Mouse (Mus musculus) CH12.LX (cell line): ENCODE results near the gene Hist1h4k. TPM values are rescaled to one million over a fixed set of nuclear protein-coding genes. Genes with fewer than 3 reads are reported as not detected.

Experiments used
- DNase-seq: peaks from one replicate; pipeline ENCODE4 v3.0.0-alpha.2; 2013; ENCODE audit errors: extremely low read depth
- H3K27ac ChIP-seq: 2 replicates; pipeline ENCODE4 v1.5.1; 2012; ENCODE audit warnings: low read depth, mild to moderate bottlenecking, control low read depth, moderate library complexity; ENCODE audit not compliant: insufficient read depth
- H3K27me3 ChIP-seq: replicated peaks from 2 replicates; pipeline ENCODE3; 2012; ENCODE audit warnings: inconsistent platforms
- H3K36me3 ChIP-seq, 2 experiments: replicated peaks in 1 of 2; 2 replicates each; pipeline versions ENCODE3 to v1.6.1; 2012; ENCODE audit warnings: inconsistent platforms in 1 of 2, low read length in 1 of 2, mild to moderate bottlenecking in 1 of 2, mixed read lengths in 1 of 2, moderate library complexity in 1 of 2; ENCODE audit not compliant: control insufficient read depth in 1 of 2, insufficient read depth in 1 of 2
- H3K4me1 ChIP-seq, 2 experiments: 2 replicates each; pipeline ENCODE4 v1.6.1; 2012; ENCODE audit warnings: inconsistent platforms in 1 of 2, moderate library complexity in 1 of 2; ENCODE audit not compliant: insufficient read depth in 2 of 2, control insufficient read depth in 1 of 2
- H3K4me2 ChIP-seq: 2 replicates; pipeline ENCODE4 v1.6.1; 2012; ENCODE audit warnings: low read depth, mild to moderate bottlenecking, control low read depth; ENCODE audit not compliant: poor library complexity, insufficient read depth, severe bottlenecking
- H3K4me3 ChIP-seq, 3 experiments: fragments of 150-350 bp in 1 of 3; sonication (generic) in 1 of 3; replicated peaks in 1 of 3; 2 replicates each; pipeline versions ENCODE3 to v1.5.1; 2011 to 2012; ENCODE audit warnings: low read depth in 2 of 3, low read length in 2 of 3, mild to moderate bottlenecking in 2 of 3, moderate library complexity in 2 of 3, control low read depth in 1 of 3, improper control_type of control experiment in 1 of 3, inconsistent platforms in 1 of 3, mixed read lengths in 1 of 3; ENCODE audit not compliant: poor library complexity in 1 of 3
- H3K79me2 ChIP-seq: replicated peaks from 2 replicates; pipeline ENCODE4 v1.6.1; 2012; ENCODE audit warnings: mild to moderate bottlenecking, moderate library complexity; ENCODE audit not compliant: control insufficient read depth, poor library complexity, insufficient read depth, severe bottlenecking; ENCODE audit errors: extremely low read depth
- H3K9ac ChIP-seq: 2 replicates; pipeline ENCODE4 v1.6.1; 2012; ENCODE audit warnings: low read depth, mild to moderate bottlenecking, control low read depth, moderate library complexity; ENCODE audit not compliant: insufficient read depth
- H3K9me3 ChIP-seq: replicated peaks from 2 replicates; pipeline ENCODE3; 2012; ENCODE audit warnings: low read length, inconsistent platforms, mixed read lengths
- BHLHE40 ChIP-seq: IDR thresholded peaks from 2 replicates; pipeline ENCODE4 v1.6.1; 2011; ENCODE audit warnings: mild to moderate bottlenecking, low read depth, low read length, improper control_type of control experiment
- CHD1 ChIP-seq: IDR thresholded peaks from 2 replicates; pipeline ENCODE4 v1.6.1; 2012; ENCODE audit warnings: low read depth, low read length, improper control_type of control experiment, inconsistent platforms
- CHD2 ChIP-seq: IDR thresholded peaks from 2 replicates; pipeline ENCODE4 v1.6.1; 2011; ENCODE audit warnings: low read length, improper control_type of control experiment
- CTCF ChIP-seq, 2 experiments: IDR thresholded peaks in 1 of 2; conservative IDR thresholded peaks in 1 of 2; 2 replicates each; pipeline ENCODE4 v1.5.1; 2011 to 2012; ENCODE audit warnings: low read depth in 2 of 2, low read length in 2 of 2, improper control_type of control experiment in 1 of 2, inconsistent platforms in 1 of 2, mild to moderate bottlenecking in 1 of 2, moderate library complexity in 1 of 2
- ELF1 ChIP-seq: IDR thresholded peaks from 2 replicates; pipeline ENCODE4 v1.6.1; 2014; ENCODE audit warnings: low read depth, mild to moderate bottlenecking, inconsistent platforms, low read length, improper control_type of control experiment
- EP300 ChIP-seq: IDR thresholded peaks from 2 replicates; pipeline ENCODE4 v1.6.1; 2011; ENCODE audit warnings: low read length, improper control_type of control experiment
- ETS1 ChIP-seq: conservative IDR thresholded peaks from 2 replicates; pipeline ENCODE4 v1.6.1; 2012; ENCODE audit warnings: low read depth, mild to moderate bottlenecking, inconsistent platforms, low read length, improper control_type of control experiment, moderate library complexity
- HCFC1 ChIP-seq: IDR thresholded peaks from 2 replicates; pipeline ENCODE4 v1.6.1; 2012; ENCODE audit warnings: low read depth, mild to moderate bottlenecking, inconsistent platforms, low read length, improper control_type of control experiment
- IRF4 ChIP-seq: IDR thresholded peaks from 2 replicates; pipeline ENCODE4 v1.6.1; 2014; ENCODE audit warnings: low read depth, mild to moderate bottlenecking, inconsistent platforms, low read length, improper control_type of control experiment
- KAT2A ChIP-seq: IDR thresholded peaks from 2 replicates; pipeline ENCODE4 v1.6.1; 2012; ENCODE audit warnings: low read length, improper control_type of control experiment, inconsistent platforms; ENCODE audit not compliant: insufficient replicate concordance
- MAFK ChIP-seq: IDR thresholded peaks from 2 replicates; pipeline ENCODE4 v1.6.1; 2011; ENCODE audit warnings: low read length, improper control_type of control experiment; ENCODE audit not compliant: insufficient replicate concordance
- MAX ChIP-seq: IDR thresholded peaks from 2 replicates; pipeline ENCODE4 v1.6.1; 2011; ENCODE audit warnings: low read length, improper control_type of control experiment
- MEF2A ChIP-seq: IDR thresholded peaks from 2 replicates; pipeline ENCODE4 v1.6.1; 2014; ENCODE audit warnings: low read depth, mild to moderate bottlenecking, inconsistent platforms, low read length, improper control_type of control experiment, borderline replicate concordance
- MXI1 ChIP-seq: IDR thresholded peaks from 2 replicates; pipeline ENCODE4 v1.6.1; 2011; ENCODE audit warnings: mild to moderate bottlenecking, low read depth, low read length, improper control_type of control experiment
- MYC ChIP-seq: IDR thresholded peaks from 2 replicates; pipeline ENCODE4 v1.6.1; 2011; ENCODE audit warnings: low read depth, mild to moderate bottlenecking, improper control_type of control experiment, low read length
- NELFE ChIP-seq: IDR thresholded peaks from 2 replicates; pipeline ENCODE4 v1.6.1; 2011; ENCODE audit warnings: low read depth, low read length, improper control_type of control experiment
- PAX5 ChIP-seq: IDR thresholded peaks from 2 replicates; pipeline ENCODE4 v1.6.1; 2012; ENCODE audit warnings: low read length, inconsistent platforms, mixed read lengths
- POLR2A ChIP-seq: IDR thresholded peaks from 2 replicates; pipeline ENCODE4 v1.6.1; 2011; ENCODE audit warnings: low read depth, mild to moderate bottlenecking, improper control_type of control experiment, low read length
- RAD21 ChIP-seq: IDR thresholded peaks from 2 replicates; pipeline ENCODE4 v1.6.1; 2011; ENCODE audit warnings: low read depth, mild to moderate bottlenecking, low read length, improper control_type of control experiment, moderate library complexity
- RCOR1 ChIP-seq: conservative IDR thresholded peaks from 2 replicates; pipeline ENCODE4 v1.6.1; 2012; ENCODE audit warnings: low read depth, mild to moderate bottlenecking, inconsistent platforms, low read length, improper control_type of control experiment
- SIN3A ChIP-seq: IDR thresholded peaks from 2 replicates; pipeline ENCODE4 v1.6.1; 2012; ENCODE audit warnings: low read length, improper control_type of control experiment, inconsistent platforms
- SMC3 ChIP-seq: IDR thresholded peaks from 2 replicates; pipeline ENCODE4 v1.6.1; 2011; ENCODE audit warnings: low read depth, low read length, improper control_type of control experiment
- TBP ChIP-seq: conservative IDR thresholded peaks from 2 replicates; pipeline ENCODE4 v1.6.1; 2011; ENCODE audit warnings: low read depth, low read length, improper control_type of control experiment
- TCF12 ChIP-seq: IDR thresholded peaks from 2 replicates; pipeline ENCODE4 v1.6.1; 2014; ENCODE audit warnings: low read depth, mild to moderate bottlenecking, inconsistent platforms, low read length, improper control_type of control experiment
- UBTF ChIP-seq: IDR thresholded peaks from 2 replicates; pipeline ENCODE4 v1.6.1; 2012; ENCODE audit warnings: low read depth, mild to moderate bottlenecking, inconsistent platforms, low read length, improper control_type of control experiment, moderate library complexity
- ZC3H11A ChIP-seq: IDR thresholded peaks from 2 replicates; pipeline ENCODE4 v1.6.1; 2012; ENCODE audit warnings: low read depth, mild to moderate bottlenecking, inconsistent platforms, low read length, improper control_type of control experiment
- ZNF384 ChIP-seq: IDR thresholded peaks from 2 replicates; pipeline ENCODE4 v1.6.1; 2012; ENCODE audit warnings: low read depth, low read length, improper control_type of control experiment, inconsistent platforms
- dilution Hi-C: fragments of 300-500 bp; cut with MboI; formaldehyde crosslinking; loops from 2 replicates; pipeline ENCODE4 v1.14.3; 2020; ENCODE audit warnings: low sequenced_read_pairs; ENCODE audit not compliant: extremely low pct_unique_long_range_greater_than_20kb, extremely low pct_ligation_motif_present
- in situ Hi-C: fragments of 300-500 bp; cut with MboI; formaldehyde crosslinking; loops from 3 replicates; pipeline ENCODE4 v1.14.3; 2019; ENCODE audit warnings: low sequenced_read_pairs, low pct_ligation_motif_present, low pct_unique_long_range_greater_than_20kb, mixed read lengths
- polyA plus RNA-seq: library from polyadenylated mRNA; unstranded; fragments of >175 nt; gene quantifications from 2 replicates; pipeline ENCODE4 v1.2.1, GENCODE M21; 2012; ENCODE audit warnings: low read depth; ENCODE audit not compliant: insufficient read length
- total RNA-seq, 2 experiments: library from RNA; depleted of rRNA; stranded (reverse); fragments of 300-350 nt in 1 of 2; fragments of >200 nt in 1 of 2; gene quantifications; 2 replicates each; pipeline ENCODE4 v1.2.3; 2012 to 2014

The Hist1h4k gene
- total and polyA plus RNA-seq, 3 experiments: 13.2 to 4,319 (median 25.4) TPM

GRCm38 (mm10) chr13:21734010-21734905, 16.0 kb downstream of the Hist1h4k start:
- H3K9ac ChIP-seq: peak overlapping the region; percentile 69
- peak overlapping the region; percentile 90 for H3K4me2 ChIP-seq
- TF ChIP-seq PAX5 (no peak), SIN3A (peak; percentile 58), NELFE (peak; percentile 45; the same call in 1 of the 2 replicates), ZNF384 (no peak), MAX (peak; percentile 79), MEF2A (peak; percentile 43; the same call in 1 of the 2 replicates), BHLHE40 (peak; percentile 41), UBTF (no peak), CHD1 (no peak), IRF4 (0 out of 2 replicates have a peak, but pooled peaks have one; percentile 30), TBP (0 out of 2 replicates have a peak, but pooled peaks have one; percentile 50), KAT2A (no peak), RCOR1 (no peak), POLR2A (no peak), HCFC1 (peak; percentile 54), RAD21 (peak; percentile 87), MAFK (no peak), CHD2 (no peak), ELF1 (no peak), MYC (peak; percentile 80), EP300 (no peak), CTCF (conservative IDR thresholded peaks at IDR 0.05 in 1 of 2, IDR thresholded peaks at IDR 0.05 in 1 of 2; ENCODE audit: low read depth in 2 of 2, low read length in 2 of 2) (peak; percentile 79 to 87), ETS1 (no peak), MXI1 (peak; percentile 69; the same call in 1 of the 2 replicates), SMC3 (peak; percentile 60), ZC3H11A (no peak), TCF12 (0 out of 2 replicates have a peak, but pooled peaks have one; percentile 15)
- H3K4me3 ChIP-seq: peak overlapping the region; percentile 12 to 32 (median 24)
- H3K4me1 ChIP-seq: peaks cover 7 to 26% of the 10 kb centered on the region in 2 experiments; a peak in 3 of 4 replicates
- H3K36me3 ChIP-seq: no peaks in the 10 kb centered on the region
- DNase-seq: peak; percentile 93
- H3K27me3 ChIP-seq: no peaks in the 10 kb centered on the region
- H3K9me3 ChIP-seq: no peaks in the 10 kb centered on the region
- dilution Hi-C loops: no loop called here
- H3K27ac ChIP-seq: peak overlapping the region; percentile 91
- no peaks in the 10 kb centered on the region for H3K79me2 ChIP-seq
- in situ Hi-C loops: loop anchor here (25.0 kb wide), 1 partner anchor 1828 kb away; the partner anchor contains the start of genes Hist1h1d, Hist1h2ad, Hist1h2ae and Hist1h2bf
